Mouse (Mus musculus): Measurements from ENCODE around the gene Lpp. TPM values are rescaled to one million over a fixed set of nuclear protein-coding genes. Genes with fewer than 3 reads are reported as not detected.

The Lpp gene
- polyA plus RNA-seq, 1 experiment = 137 TPM

DNA sequence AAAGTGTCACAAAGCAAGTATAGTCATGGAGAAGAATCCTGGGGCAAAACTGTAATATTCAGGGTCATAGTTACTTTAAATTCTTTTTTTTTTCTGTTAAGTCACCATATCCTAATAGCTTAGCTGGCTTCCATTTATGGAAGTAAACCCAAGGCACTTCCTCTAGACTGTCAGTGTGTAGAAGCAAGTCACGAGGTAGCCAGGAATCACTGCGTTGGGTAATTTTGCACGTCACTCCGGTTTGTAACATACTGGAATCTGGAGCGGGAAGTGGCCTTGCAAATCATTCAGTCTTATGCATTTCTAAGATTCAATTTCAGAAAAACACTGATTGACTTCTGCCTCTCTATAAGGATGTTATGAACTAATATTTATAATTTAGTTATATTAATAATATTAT is 232.3 kb downstream of the Lpp start:
- no peak for DNase-seq (ENCODE audit: low spot score)

DNA sequence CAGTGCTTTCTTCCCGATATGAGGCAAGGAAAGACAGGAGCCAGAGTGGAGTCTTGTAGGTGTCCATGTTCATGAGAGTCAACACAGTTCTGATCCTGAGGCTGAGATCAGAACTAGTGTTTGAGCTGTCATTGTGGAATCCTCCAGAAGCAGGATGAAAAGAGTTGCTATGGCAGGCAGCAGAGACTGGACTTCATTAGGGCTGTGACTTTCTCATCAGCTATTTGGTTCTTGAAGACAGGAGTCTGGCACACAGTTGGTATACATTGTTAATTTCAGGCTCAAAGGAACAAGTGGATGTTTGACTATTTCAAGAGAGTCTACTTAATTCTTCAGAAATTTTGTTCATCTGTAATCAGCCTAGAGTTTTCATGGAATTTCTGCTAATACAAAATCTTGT is 235.5 kb downstream of the Lpp start:
- DNase-seq (ENCODE audit: low spot score) = no peak

DNA sequence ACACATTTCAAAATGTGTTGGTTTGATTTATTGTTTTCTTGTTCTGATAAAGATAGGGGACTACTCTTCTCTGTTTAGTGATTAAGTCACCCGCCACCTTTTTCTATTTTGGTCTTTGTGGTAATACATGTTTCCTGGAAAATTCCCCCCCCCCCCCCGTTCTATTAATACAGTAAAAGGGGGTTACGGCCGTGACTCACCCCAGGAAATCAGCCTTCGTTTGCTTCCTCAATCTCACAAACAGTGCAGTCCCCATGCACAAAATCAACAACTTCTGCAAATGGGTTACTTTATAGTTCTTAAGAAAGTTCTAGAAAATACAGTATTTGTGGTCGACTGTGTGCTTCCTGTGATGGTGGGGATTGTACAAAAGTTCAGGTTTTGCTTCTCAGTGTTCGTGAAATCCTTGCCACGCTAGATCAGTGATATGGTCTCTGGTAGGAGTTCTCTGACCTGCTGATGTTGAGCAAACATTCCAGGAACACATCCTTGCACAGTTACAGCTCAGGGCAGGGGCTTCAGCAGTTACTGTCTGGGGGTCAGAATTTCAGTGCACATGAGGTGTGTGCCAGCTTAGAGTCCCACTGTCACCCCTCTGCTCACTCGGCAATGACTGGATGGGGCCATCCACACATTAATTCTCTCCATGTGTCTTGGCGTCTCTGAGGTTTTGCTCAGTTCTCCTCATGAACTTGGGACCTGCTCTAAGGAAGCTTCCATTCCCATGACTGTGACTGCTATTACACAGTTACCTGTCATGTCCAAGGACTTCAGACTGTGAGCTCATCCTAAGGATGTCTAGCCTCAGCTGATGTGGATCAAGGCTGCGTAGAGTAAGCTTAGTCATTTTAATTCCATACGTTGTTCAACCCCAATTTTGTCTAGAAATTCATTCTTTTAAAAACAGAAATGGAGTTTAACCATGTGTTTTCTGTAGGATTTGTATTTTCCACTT is 236.2 kb downstream of the Lpp start:
- DNase-seq (ENCODE audit: low spot score) = no peak

DNA sequence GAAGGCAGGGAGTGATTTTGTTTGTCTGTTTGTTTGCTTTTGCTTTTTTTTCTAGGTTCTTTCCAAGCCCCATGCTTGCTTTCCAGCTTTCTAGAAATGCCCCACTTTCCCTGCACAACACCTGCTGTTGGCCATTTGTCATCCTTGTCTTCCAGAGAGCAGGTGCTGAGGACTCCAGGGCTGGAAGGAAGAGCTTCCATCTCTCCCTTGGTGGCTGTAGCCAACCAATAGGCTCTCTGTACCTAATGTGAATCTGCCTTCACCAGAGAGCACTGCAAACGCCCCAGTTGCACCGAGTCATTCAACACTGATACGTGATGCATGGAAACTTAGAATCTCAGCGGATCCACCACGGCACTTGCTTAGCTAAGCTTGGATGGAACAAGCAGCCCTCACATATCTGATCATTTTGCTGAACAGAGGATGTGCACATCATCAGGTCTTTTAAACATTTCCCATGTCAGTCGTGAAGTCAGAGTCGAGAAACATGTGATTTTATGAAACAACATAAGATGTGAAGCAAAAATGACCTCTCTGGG is 242.1 kb downstream of the Lpp start:
- DNase-seq (ENCODE audit: low spot score) = no peak

DNA sequence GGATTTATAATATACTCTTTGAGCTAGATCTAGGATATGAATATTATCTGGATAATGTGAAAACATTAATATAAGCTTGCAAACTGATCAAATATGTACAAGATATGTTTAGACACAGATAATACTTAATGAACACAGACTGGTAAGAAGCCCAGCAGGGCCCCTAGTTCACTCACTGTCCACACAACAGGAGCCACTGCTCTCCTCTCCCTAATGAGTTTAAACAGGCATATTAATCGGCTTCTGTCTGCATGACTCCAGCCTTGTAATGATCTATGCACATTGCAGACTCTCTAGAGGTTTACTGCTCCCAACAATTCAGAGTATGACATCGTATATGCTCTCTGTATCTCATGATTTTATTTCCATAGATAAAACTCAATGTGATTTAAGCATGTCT is 243.6 kb downstream of the Lpp start:
- DNase-seq (ENCODE audit: low spot score) = no peak

DNA sequence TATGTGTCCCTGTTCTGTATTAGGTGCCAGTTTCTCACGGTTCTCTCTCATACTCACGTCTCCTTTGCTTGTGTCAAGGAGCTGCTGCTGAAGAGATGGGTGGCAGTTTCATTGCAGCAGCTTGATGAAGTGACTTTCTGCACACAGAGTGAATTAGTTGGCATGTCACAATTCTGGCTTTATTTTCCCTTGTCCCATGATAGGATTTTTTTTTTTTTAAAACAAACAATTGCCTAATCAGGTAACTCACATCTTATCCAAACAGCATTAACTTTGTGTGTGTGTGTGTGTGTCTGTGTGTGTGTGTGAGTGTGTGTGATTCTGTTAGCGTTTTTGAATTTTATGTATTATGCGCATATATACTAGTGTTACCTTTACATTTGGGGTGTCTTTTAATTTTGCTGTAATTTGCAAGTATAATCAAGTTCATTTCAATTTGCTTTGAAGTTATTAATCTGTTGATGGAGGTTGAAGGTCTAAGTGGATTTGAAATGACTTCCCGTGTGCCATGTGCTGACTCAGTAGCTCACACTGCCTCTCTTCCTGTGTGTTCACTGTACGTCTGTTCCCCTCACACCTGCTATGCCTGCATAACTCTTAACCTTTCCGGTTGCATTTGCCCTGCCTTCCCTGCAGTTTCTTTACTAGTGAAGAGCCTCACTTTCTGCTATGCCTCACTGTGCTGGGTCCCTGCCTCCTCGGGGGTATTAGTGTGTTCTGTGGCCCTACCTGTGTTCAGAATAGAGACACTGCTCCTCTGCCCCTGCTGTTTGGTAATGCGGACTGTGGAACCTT is 247.9 kb downstream of the Lpp start:
- no peak for DNase-seq (ENCODE audit: low spot score)

DNA sequence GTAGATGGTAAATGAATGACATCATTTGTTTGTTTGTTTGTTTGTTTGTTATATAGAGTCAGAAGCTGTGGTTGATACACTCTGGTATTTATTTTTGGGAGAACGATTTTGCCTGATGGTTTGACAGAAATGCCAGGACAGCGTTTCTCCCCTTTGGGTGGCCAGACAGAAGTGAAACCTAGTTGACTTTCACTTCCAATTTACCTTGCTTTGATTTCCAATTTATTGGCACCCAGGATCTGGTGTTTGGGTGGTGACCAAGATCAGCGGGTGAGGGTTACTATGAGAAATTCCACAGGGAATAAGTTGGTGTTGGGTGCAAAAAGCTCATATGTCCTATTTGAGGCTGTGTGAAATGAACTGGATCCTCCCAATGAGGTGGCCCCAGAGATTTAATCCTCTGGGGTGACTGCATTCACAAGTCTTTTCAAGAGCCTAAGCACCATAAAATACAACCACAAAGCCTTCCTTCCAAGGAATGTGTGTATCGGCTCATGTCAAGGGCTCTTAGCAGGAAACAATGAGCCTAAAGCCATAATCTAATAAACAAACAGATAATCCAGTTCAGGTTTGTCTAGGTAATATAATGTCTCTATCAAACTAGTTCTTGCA is 249.8 kb downstream of the Lpp start:
- no peak for DNase-seq (ENCODE audit: low spot score)

DNA sequence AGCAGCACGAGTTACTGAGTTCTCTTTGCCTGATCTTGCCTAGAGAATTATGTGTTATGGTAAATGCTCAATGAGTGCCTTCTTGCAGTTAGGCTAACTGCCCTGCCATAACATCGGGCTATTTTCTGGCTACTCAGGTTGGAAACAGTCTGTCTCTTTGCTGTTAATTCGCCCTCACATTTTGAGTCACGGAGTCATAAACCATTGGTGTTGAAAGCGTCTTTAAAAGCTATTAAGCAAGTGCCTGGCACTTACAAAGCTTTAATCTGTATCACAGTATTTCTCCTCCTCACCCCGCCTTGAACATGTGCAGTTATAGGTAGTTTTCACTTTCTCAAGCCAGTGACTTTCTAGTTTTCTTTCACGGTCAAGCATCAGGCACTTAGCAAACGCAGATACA is 250.8 kb downstream of the Lpp start:
- DNase-seq (ENCODE audit: low spot score) = no peak

DNA sequence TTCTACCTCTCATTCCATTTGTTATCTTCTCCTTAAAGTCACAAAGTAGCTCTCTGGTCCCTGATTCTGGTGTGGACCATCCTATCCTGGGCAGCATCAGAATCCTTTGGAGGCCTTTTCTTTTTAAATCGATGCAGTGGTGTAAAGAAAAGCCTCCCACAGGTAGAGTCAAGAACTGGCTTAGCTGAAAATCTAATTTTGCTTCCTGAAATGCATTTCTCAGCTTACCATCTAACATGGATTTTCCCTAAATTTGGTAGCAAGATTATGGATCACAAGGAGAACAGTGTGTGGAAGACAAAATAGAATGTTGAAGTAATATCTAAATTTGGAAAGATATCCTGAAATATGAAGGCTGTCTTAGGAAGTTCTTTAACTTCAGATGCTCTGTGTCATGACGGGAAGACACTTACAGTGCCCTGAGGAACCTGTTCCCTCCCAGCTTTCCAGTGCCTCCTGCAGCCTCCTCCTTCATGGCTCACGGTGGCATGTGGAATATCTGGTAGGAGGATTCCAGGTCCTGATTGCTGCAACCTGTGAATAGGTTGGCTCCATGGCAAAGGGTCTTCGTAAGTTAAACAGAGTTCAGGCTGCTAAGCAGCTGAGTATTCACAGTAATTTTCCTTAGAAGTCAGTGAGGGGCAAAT is 251.6 kb downstream of the Lpp start:
- DNase-seq (ENCODE audit: low spot score) = no peak

DNA sequence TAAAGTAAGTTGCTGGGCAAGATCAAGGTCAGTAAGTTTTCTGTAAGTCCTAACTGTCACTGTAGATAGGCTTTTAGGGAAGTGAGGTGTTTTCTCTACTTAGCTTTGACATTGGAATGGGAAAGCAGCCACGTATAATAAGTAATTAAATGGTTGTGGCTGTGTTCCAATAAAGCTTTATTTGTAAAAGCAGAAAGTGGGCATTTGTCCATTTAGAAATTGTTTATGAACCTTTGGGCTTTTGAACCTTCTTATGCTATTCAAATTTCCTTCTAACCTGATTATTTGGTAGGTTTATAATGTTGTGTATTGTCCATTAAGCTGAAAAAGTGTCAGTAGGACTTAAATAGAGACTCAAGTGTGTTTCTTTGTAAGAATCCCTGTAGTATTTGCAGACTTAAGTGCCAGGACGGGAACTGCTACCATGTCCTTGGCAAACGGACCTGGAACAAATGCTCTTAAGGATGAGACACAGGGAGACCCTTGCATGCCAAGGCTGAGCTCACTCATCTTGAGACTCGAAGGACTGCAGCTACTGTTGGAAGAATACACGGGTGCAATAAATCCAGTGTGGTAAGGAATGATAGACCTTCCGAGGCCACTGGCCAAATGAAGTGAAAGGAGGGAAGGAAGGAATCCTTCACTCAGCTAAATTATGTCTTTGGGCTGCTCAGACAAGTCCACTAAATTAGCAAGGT is 252.7 kb downstream of the Lpp start:
- DNase-seq (ENCODE audit: low spot score) = no peak

DNA sequence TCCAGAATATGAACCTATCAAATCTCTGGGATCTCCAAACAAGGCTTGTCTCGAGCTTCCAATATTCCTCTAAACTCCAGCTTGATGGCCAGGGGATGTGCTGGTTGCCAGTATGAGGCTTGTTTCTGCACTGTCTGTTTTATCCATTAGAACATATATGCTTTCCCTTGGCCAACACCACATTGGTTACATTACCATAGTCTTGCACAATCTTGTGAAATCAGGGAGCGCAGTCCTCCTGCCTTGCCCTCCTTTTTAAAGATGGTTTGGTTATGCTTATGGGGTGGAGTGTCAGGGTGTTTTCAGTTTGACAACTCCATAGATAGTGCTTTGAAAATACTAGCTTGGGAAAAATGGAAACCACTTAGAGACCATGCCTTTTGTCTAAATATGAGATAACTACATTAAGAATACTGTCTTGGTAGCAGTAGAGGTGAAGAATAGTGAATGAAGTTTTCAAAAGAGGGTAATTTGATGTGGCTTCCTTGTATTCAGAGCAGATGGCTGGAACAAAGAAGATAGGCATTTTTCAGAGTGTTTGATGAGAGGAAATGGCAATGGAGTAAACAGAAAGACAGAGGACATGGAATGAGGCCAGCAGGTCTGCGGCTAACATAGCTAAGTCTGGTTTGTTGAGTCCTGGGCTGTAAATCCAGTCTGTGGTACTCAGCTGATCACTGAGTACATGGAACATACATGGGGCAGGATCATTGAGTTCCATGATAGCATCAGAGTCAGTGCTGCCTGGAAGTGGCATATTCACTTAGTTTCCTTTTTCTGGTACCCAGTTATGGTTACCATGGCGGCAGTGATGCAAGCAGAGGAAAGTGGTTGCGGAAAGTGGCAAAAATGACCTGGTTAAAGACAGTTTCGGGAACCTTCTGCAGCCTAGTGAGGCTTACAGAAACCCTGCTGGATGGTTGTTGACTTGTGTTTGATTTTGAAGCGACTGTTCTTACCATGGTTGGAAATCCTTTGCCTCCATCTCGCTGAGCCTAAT is 258.6 kb downstream of the Lpp start:
- DNase-seq (ENCODE audit: low spot score) = no peak

DNA sequence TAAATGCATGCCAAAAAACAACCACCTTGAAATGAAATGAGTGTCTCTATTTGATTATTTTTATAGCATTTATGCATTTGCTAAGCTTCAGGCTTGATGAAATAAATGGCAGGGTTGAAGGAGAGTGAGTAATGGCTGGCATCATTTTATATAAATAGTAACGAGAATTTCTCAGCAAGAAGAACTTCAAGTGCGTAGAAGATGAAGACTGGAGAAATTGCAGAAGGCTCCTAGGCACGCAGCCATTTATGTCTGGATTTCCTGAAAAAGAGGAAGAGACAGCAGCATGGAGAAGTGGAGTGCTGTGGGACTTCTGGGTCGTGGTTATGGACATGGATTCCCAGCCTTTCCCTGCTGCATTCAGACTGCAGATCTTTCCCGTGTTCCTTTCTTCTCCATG is 259.7 kb downstream of the Lpp start:
- no peak for DNase-seq (ENCODE audit: low spot score)

DNA sequence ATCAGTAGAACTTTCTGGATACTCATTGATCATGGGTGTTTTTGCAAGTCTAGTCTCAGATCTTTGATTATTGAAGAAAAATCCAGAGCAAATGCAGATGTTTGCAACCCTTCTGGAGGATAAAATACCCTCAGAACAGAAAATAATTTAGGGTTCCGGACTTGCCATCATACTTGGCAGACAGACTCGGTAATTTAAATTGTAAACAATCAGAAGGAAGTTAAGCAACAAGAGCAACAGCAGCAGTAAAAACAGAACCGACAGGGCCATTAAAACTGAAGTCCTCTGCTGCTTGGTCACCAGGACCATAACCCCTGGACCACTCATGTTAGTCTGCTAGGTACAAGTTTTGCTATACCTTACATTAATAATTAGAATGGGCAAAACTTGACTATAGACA is 261.8 kb downstream of the Lpp start:
- DNase-seq (ENCODE audit: low spot score) = no peak

DNA sequence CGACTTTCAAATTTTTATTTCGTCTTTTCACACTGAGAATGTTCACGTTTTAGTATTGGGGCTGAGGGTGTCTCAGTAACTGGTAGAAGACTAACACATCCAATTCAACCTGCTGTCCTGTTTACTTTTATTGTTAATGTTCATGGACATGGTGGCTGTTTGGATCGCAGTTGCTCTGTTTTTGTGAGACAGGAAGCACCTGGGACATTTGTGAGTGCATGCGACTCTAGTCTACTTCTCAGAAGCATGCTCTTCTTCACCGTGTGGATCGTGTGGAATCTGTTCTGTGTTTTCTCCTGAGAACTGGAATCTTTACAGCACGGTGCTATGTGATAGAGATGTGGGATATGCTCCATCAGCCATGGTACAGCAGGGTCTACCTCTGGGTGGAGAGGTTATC is 262.7 kb downstream of the Lpp start:
- no peak for DNase-seq (ENCODE audit: low spot score)

DNA sequence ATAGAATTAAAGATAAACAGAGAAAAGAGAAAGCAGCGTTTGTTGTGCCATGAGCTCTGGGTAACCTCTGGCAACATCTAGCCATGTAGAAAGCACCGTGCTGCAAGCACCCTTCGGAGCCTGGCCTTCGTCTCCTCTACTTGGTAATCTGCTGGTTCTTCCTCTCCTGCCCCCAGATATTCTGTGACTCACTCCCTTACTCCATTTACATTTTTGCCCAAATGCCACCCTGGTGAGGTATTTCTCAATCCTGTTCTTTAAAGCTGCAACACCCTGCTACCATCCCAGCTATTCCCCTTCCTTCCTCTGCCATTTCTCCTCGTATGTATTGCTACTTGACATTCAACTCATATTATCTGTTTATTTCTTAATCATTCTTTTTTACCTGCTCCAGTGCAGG is 263.4 kb downstream of the Lpp start:
- no peak for DNase-seq (ENCODE audit: low spot score)

DNA sequence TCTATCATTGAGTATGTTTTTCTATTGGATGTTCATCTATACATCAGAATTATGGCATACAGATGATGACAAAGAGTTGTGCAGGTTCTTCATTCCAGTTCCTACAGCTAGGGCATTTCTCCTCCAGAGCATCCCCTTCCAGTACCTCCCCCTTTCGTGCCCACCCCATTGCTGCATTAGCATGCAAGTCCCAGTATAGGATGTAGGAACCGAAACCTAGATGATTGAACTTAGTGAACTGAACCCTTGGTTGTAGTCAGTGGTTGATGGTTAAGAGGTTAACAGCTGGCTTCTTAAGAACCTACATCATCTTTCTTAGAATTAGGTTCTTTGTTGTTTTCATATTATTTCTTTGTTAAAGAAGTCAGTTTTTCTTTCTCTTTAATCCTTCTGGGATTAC is 265.7 kb downstream of the Lpp start:
- DNase-seq (ENCODE audit: low spot score) = no peak

DNA sequence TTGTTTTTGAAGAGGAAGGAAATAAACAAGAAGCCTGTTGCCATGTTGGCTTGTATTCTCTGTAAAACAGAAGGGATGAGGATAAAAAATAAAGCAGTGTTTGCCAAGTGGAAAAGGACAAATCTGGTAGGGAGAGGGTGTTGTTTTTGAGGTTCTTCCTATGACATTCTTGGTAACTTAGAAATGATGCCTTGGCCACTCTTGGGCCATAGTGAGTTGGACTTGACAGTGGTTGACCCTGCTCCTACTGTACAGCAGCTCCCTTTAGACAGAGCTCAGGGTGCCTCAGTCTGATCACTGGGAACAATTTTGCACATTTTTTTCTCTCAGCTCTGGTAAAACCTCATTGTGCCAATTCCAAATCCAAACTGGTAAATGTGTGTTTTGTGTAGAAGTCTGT is 270.8 kb downstream of the Lpp start:
- no peak for DNase-seq (ENCODE audit: low spot score)

DNA sequence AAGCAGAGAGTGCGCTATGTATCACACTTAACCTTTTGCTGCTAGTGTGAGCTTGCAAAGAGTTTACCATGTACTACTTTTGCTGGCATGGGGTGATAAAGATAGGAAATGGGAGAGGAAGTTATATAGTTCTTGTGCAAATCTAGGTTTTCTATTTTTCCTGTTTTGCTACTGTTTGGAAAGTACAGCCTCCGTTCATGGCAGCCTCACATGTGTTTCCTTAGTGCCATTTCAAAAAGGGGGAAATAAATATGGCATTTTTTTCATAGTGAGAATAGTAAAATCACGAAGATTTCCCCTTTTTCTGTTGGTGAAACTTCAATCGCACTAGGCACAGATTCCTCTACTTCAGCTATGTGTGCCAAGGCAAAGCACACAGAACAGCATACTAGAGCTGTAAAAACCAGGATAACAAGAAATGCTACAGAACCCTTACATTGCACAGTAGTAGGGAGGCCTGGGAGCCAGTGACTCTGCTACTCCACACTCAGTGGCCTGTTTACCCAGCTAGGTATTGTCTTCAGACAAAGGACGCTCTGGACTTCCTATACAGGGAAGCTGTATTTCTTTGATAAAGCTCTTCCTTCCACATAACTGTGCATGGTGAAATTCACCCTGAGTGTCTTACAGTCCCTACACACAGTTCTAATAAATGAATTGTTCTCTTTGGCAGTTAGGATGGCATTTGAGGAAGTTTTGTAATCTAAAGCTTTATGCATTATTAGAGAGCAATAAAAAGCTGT is 276.6 kb downstream of the Lpp start:
- no peak for DNase-seq (ENCODE audit: low spot score)

DNA sequence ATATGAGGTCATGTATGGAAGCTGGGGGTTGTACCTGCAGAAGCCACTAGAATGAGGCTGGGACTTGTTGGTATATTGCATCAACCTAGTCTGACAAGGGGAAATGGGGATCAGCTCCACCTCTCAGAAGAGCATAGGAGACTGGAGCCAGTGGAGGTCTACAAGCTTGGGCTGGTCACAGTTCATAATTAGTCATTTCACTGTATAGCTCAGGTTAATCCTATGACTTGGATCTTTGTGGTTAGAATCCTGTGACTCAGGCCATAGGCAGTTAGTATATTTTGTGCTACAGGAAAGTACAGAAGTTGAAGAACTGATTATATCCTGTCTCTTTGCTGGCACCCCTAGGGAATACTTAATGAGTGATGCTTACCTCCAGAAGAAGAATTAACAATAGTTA is 285.6 kb downstream of the Lpp start:
- no peak for DNase-seq (ENCODE audit: low spot score)

All from urinary bladder, adult 2 months (tissue).